Mouse (Mus musculus): ENCODE measurements around the gene Trp53i11. TPM values are rescaled to one million over a fixed set of nuclear protein-coding genes. Genes with fewer than 3 reads are reported as not detected.

The Trp53i11 gene
- total and polyA plus RNA-seq, 3 experiments: not detected

DNA sequence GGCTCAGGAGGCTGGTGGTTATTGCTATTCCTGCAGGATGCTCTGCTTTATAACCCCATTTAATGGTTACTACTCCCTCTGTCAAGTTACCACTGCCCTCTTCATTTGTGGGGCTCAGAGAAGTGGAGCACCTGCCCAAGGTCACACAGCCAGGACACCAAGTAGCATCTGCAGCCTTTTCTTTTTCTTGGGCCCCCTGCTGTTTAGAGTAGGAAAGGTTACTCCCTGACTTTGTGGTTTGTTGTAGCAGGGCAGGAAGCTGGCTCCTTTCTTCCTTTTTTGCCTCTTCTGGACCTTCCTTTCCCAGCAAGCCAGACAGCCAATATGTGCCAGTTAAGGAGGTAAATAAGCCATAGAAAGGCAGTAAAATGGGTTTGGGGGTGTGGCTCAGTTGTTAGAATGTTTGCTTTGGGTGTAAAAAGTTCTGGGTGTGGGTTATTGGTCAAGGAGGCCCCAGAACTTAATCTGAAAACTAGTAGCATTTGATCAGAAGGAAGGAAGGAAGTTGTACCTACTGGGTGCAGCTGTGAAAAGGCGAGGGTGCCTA is 32.8 kb upstream of the Trp53i11 start:
- peaks cover 0 to 6% of the 10 kb centered on the region in 2 experiments; a peak in 1 of 4 replicates for H3K4me1 ChIP-seq (ENCODE audit: control insufficient read depth in 1 of 2, insufficient read depth in 2 of 2, low read length in 2 of 2)
- H3K9ac ChIP-seq (ENCODE audit: control insufficient read depth, low read depth, low read length, poor library complexity, severe bottlenecking): no peak overlapping the region
- TF ChIP-seq MAFK (IDR thresholded peaks at IDR 0.05; ENCODE audit: borderline replicate concordance, low read depth, low read length) (no peak), MYB (IDR thresholded peaks at IDR 0.05; ENCODE audit: low read depth, low read length) (no peak), KAT2A (conservative IDR thresholded peaks at IDR 0.05; ENCODE audit: low read depth, low read length) (no peak), ZKSCAN1 (IDR thresholded peaks at IDR 0.05; ENCODE audit: low read depth, low read length) (0 out of 2 replicates have a peak, but pooled peaks have one; percentile 38)
- H3K4me3 ChIP-seq (ENCODE audit: control insufficient read depth in 1 of 2, insufficient read depth in 1 of 2, low read depth in 2 of 2, low read length in 2 of 2): no peak overlapping the region
- no peaks in the 10 kb centered on the region for H3K9me3 ChIP-seq (replicated peaks; ENCODE audit: insufficient read depth, low read length)
- no peaks in the 10 kb centered on the region for H3K36me3 ChIP-seq (ENCODE audit: control insufficient read depth in 1 of 2, insufficient read depth in 2 of 2, low read length in 2 of 2)
- no peaks in the 10 kb centered on the region for H3K79me2 ChIP-seq (ENCODE audit: control insufficient read depth, insufficient read depth, low read length, poor library complexity)
- H3K27me3 ChIP-seq (ENCODE audit: control insufficient read depth in 1 of 2, insufficient read depth in 2 of 2, low read length in 2 of 2): peaks cover 0 to 5% of the 10 kb centered on the region in 2 experiments; a peak in 2 of 4 replicates
- no peak overlapping the region for H3K27ac ChIP-seq (ENCODE audit: control insufficient read depth, low read depth, low read length)
- no peak for DNase-seq (ENCODE audit: low read depth, low spot score)

DNA sequence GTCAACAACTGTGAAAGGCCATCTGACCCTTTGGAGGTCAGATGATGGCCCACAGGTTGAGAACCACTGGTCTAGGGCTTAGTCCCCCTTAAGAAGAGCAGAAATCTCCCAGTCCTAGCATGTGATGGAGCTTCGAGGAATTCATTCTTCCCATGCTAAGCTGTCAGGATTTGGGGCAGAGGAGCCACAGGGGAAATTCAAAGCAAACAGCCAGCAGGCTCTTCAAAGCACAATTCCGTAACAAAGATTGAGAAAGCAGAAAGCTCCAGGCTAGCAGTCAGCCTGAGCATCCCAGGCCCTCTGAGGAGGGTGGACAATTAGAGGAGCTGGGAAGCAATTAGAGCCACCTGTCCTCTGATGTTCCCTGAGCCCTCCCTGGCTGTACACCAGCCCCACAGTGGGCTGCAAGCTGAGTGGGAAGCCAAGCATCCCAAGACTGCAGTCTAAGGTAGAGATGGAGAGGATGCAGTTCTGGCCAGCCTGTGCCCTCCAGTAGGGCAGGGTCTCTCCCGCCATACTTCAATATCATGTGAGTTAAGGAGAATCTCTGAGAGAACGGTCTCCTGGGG is 26.8 kb upstream of the Trp53i11 start:
- Histone ChIP-seq H3K79me2 (ENCODE audit: control insufficient read depth, insufficient read depth, low read length, poor library complexity) (no peaks in the 10 kb centered on the region), H3K9ac (ENCODE audit: control insufficient read depth, low read depth, low read length, poor library complexity, severe bottlenecking) (no peak overlapping the region), H3K4me1 (ENCODE audit: control insufficient read depth in 1 of 2, insufficient read depth in 2 of 2, low read length in 2 of 2) (peaks cover 23 to 33% of the 10 kb centered on the region in 2 experiments), H3K9me3 (replicated peaks; ENCODE audit: insufficient read depth, low read length) (no peaks in the 10 kb centered on the region), H3K27me3 (ENCODE audit: control insufficient read depth in 1 of 2, insufficient read depth in 2 of 2, low read length in 2 of 2) (peaks cover 0 to 2% of the 10 kb centered on the region in 2 experiments; a peak in 1 of 4 replicates), H3K27ac (ENCODE audit: control insufficient read depth, low read depth, low read length) (no peak overlapping the region), H3K36me3 (ENCODE audit: control insufficient read depth in 1 of 2, insufficient read depth in 2 of 2, low read length in 2 of 2) (peaks cover 0 to 30% of the 10 kb centered on the region in 2 experiments; a peak in 2 of 4 replicates), H3K4me3 (ENCODE audit: control insufficient read depth in 1 of 2, insufficient read depth in 1 of 2, low read depth in 2 of 2, low read length in 2 of 2) (no peak overlapping the region)
- DNase-seq (ENCODE audit: low read depth, low spot score): no peak
- TF ChIP-seq SMC3 (IDR thresholded peaks at IDR 0.05; ENCODE audit: low read depth, low read length) (no peak), TAL1 (IDR thresholded peaks at IDR 0.05; ENCODE audit: low read length) (no peak), JUND (IDR thresholded peaks at IDR 0.05; ENCODE audit: low read depth, low read length) (no peak), MYC (IDR thresholded peaks at IDR 0.05; ENCODE audit: low read depth, low read length) (no peak), MXI1 (IDR thresholded peaks at IDR 0.05; ENCODE audit: low read depth, low read length) (no peak), GATA1 (IDR thresholded peaks at IDR 0.05; ENCODE audit: low read depth, low read length) (no peak), MAZ (IDR thresholded peaks at IDR 0.05; ENCODE audit: low read depth, low read length) (no peak)

GRCm38 (mm10) chr2:93161914-93162664 is 25.3 kb upstream of the Trp53i11 start:
- Histone ChIP-seq H3K9me3 (replicated peaks; ENCODE audit: insufficient read depth, low read length) (no peaks in the 10 kb centered on the region), H3K9ac (ENCODE audit: control insufficient read depth, low read depth, low read length, poor library complexity, severe bottlenecking) (peak overlapping the region; percentile 42; the same call in 1 of the 2 replicates), H3K27ac (ENCODE audit: control insufficient read depth, low read depth, low read length) (peak overlapping the region; percentile 95), H3K36me3 (ENCODE audit: control insufficient read depth in 1 of 2, insufficient read depth in 2 of 2, low read length in 2 of 2) (peaks cover 0 to 36% of the 10 kb centered on the region in 2 experiments; a peak in 2 of 4 replicates), H3K79me2 (ENCODE audit: control insufficient read depth, insufficient read depth, low read length, poor library complexity) (no peaks in the 10 kb centered on the region), H3K4me3 (ENCODE audit: control insufficient read depth in 1 of 2, insufficient read depth in 1 of 2, low read depth in 2 of 2, low read length in 2 of 2) (peak overlapping the region in 1 of 2 experiments; percentile 19; a peak in 1 of 4 replicates), H3K4me1 (ENCODE audit: control insufficient read depth in 1 of 2, insufficient read depth in 2 of 2, low read length in 2 of 2) (peaks cover 31 to 44% of the 10 kb centered on the region in 2 experiments), H3K27me3 (ENCODE audit: control insufficient read depth in 1 of 2, insufficient read depth in 2 of 2, low read length in 2 of 2) (no peaks in the 10 kb centered on the region)
- DNase-seq (ENCODE audit: low read depth, low spot score): peak; percentile 86
- TF ChIP-seq ZC3H11A (IDR thresholded peaks at IDR 0.05; ENCODE audit: low read depth, low read length): no peak
- TF ChIP-seq TCF12 (IDR thresholded peaks at IDR 0.05; ENCODE audit: low read depth, low read length): peak; percentile 62; the same call in 1 of the 2 replicates
- TF ChIP-seq MYC (IDR thresholded peaks at IDR 0.05; ENCODE audit: low read depth, low read length): peak; percentile 85
- peak; percentile 70; the same call in 1 of the 2 replicates for TF ChIP-seq JUND (IDR thresholded peaks at IDR 0.05; ENCODE audit: low read depth, low read length)
- no peak for TF ChIP-seq USF1 (IDR thresholded peaks at IDR 0.05; ENCODE audit: low read depth, low read length)
- peak; percentile 78 for TF ChIP-seq MYB (IDR thresholded peaks at IDR 0.05; ENCODE audit: low read depth, low read length)
- peak; percentile 70; the same call in 1 of the 2 replicates for TF ChIP-seq SIN3A (IDR thresholded peaks at IDR 0.05; ENCODE audit: low read length)
- no peak; the same call in 1 of the 2 replicates for TF ChIP-seq NELFE (IDR thresholded peaks at IDR 0.05; ENCODE audit: low read depth, low read length)
- no peak for TF ChIP-seq ZKSCAN1 (IDR thresholded peaks at IDR 0.05; ENCODE audit: low read depth, low read length)
- peak; percentile 41; the same call in 1 of the 2 replicates for TF ChIP-seq CHD2 (IDR thresholded peaks at IDR 0.05; ENCODE audit: low read length)
- no peak for TF ChIP-seq BHLHE40 (IDR thresholded peaks at IDR 0.05; ENCODE audit: borderline replicate concordance, low read depth, low read length)
- no peak for TF ChIP-seq UBTF (IDR thresholded peaks at IDR 0.05; ENCODE audit: borderline replicate concordance, insufficient read depth, low read depth, low read length)
- peak; percentile 90 to 98 for TF ChIP-seq EP300 (IDR thresholded peaks at IDR 0.05; ENCODE audit: low read depth in 1 of 2, low read length in 2 of 2)
- peak; percentile 51; the same call in 1 of the 2 replicates for TF ChIP-seq ZMIZ1 (IDR thresholded peaks at IDR 0.05; ENCODE audit: low read depth, low read length)
- TF ChIP-seq POLR2AphosphoS2 (IDR thresholded peaks at IDR 0.05; ENCODE audit: low read length): no peak
